Mouse (Mus musculus) kidney, embryonic 16.5 days (tissue): ENCODE measurements around the gene Rsph3b. TPM values are rescaled to one million over a fixed set of nuclear protein-coding genes. Genes with fewer than 3 reads are reported as not detected.
"Not testable (repeated sequence)": the region's sequence is repeated elsewhere in the genome, so short reads cannot be mapped to it uniquely, and the experiment has no call there.

ENCODE experiments used
- ATAC-seq: fragments of 200-750 bp; cut with Nextera tagmentation; 2 replicates; pipeline ENCODE4 v1.8.0; 2017; ENCODE audit warnings: moderate TSS enrichment; ENCODE audit not compliant: low FRiP score, low TSS enrichment
- H3K27ac ChIP-seq: fragments of 300-500 bp; sonication (generic); 2 replicates; pipeline ENCODE4 v1.5.1; 2014; ENCODE audit warnings: low read length
- H3K27me3 ChIP-seq: fragments of 300-500 bp; sonication (generic); 2 replicates; pipeline ENCODE4 v1.6.1; 2014; ENCODE audit warnings: low read length, control low read depth, mixed read lengths; ENCODE audit not compliant: insufficient read depth
- H3K36me3 ChIP-seq: fragments of 300-500 bp; sonication (generic); 2 replicates; pipeline ENCODE4 v1.6.1; 2014; ENCODE audit warnings: low read length, control low read depth, mixed read lengths; ENCODE audit not compliant: insufficient read depth
- H3K4me1 ChIP-seq: fragments of 300-500 bp; sonication (generic); 2 replicates; pipeline ENCODE4 v1.6.1; 2014; ENCODE audit warnings: low read length, control low read depth, mixed read lengths; ENCODE audit not compliant: insufficient read depth
- H3K4me2 ChIP-seq: fragments of 300-500 bp; sonication (generic); replicated peaks from 2 replicates; pipeline ENCODE4 v1.6.1; 2014; ENCODE audit warnings: low read depth, low read length
- H3K4me3 ChIP-seq: fragments of 300-500 bp; sonication (generic); 2 replicates; pipeline ENCODE4 v1.5.1; 2014; ENCODE audit warnings: mild to moderate bottlenecking, low read length
- H3K9ac ChIP-seq: fragments of 300-500 bp; sonication (generic); replicated peaks from 2 replicates; pipeline ENCODE4 v1.6.1; 2014; ENCODE audit warnings: low read length
- H3K9me3 ChIP-seq: fragments of 300-500 bp; sonication (generic); 2 replicates; pipeline ENCODE4 v1.6.1; 2016; ENCODE audit warnings: low read length, control low read depth
- WGBS: fragments of 180-500 bp; shearing (Covaris S2); extraction: QIAGEN DNeasy Blood & Tissue Kit; methylation state at CpG from one replicate; pipeline ENCODE4 v1.1.7; 2014; 5-methylcytosine and 5-hydroxymethylcytosine counted together
- polyA plus RNA-seq: library from polyadenylated mRNA; unstranded; fragments of >200 nt; fragmentation: Nextera tagmentation; extraction: Ambion mirVana; gene quantifications from 2 replicates; pipeline ENCODE4 v1.2.1, GENCODE M21; 2015

The Rsph3b gene
- polyA plus RNA-seq, 1 experiment from 2014 or later: 60.4 TPM

GRCm38 (mm10) chr17:6972836-6973396 is 24.4 kb upstream of the Rsph3b start:
- H3K4me2 ChIP-seq, H3K4me3 ChIP-seq, H3K27me3 ChIP-seq, H3K9me3 ChIP-seq, H3K4me1 ChIP-seq, H3K9ac ChIP-seq, H3K27ac ChIP-seq, H3K36me3 ChIP-seq, ATAC-seq: not testable (repeated sequence)
- 60% methylated on average over 4 of the region's 4 CpGs for WGBS

DNA sequence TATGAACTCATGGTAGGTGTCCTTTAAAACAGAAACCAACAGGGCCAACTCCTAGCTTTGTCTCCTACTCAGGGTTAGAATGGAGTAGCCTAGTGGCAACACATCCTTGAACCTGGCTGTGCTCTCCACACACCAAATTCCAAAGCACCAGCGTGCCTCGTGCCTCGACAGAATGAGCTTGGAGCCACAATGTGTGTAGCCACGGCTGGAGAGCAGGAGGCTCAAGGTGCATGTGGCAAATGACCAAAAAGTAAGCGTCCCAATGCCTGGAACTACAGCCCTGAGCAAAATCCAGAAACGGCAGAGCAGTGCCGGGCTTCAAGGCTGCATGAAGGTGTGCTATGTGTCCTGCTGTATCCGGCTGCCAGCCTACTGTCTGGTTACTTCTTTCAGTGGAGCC is 22.8 kb upstream of the Rsph3b start:
- H3K36me3 ChIP-seq, H3K9ac ChIP-seq, H3K27ac ChIP-seq, ATAC-seq, H3K9me3 ChIP-seq, H3K4me3 ChIP-seq, H3K27me3 ChIP-seq, H3K4me2 ChIP-seq, H3K4me1 ChIP-seq: not testable (repeated sequence)
- WGBS: 75% methylated on average over 8 of the region's 8 CpGs

GRCm38 (mm10) chr17:6970334-6970733 is 21.9 kb upstream of the Rsph3b start, which contains the start of gene Rnaset2b:
TSS of gene Rnaset2b (plus strand) at chr17:6970634.
- not testable (repeated sequence) for H3K36me3 ChIP-seq, H3K4me3 ChIP-seq, H3K9me3 ChIP-seq, H3K9ac ChIP-seq, H3K4me2 ChIP-seq, H3K27me3 ChIP-seq, H3K4me1 ChIP-seq, H3K27ac ChIP-seq
- peak; percentile 44 for ATAC-seq
- WGBS: no CpG with 5 or more reads among the region's 8 CpGs

DNA sequence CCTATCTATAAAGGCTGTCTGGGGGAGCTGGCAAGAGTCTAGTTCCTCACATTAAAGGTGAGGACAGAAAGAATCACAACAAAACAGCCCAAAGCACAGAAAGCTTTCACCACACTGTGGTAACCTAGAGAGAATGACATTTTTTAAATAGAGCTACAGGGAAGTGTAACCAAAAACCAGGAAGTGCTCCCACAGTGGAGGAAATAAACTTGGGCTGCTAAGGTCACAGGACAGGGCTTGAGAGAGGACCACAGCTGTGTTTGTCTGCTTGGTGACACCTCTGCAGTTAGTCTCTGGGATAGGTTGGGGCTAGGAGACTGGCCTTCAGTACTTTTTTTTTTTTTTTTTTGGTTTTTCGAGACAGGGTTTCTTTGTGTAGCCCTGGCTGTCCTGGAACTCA is 19.2 kb upstream of the Rsph3b start:
- no CpG with 5 or more reads among the region's 1 CpGs for WGBS
- ATAC-seq, H3K4me2 ChIP-seq: not testable (repeated sequence)

DNA sequence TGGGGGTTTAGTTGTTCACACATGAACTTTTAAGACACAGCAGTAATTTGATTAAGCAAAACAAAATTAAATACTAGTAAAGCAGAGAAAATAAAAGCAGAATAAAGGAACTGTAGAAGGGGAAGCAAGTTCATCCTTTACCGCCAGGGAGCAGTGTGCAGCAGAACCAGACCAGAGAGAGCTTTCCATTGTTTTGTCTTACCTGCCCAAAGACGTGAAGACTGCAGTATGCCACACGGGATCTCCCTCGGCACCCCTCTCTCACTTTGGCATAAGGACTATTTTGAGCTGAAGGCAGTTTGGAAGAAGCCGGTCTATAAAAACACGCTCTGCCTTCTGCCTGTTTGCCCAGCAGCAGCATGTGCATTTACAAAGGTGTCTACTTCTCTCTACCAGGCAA is 16.9 kb upstream of the Rsph3b start:
- not testable (repeated sequence) for H3K9me3 ChIP-seq, H3K4me2 ChIP-seq, H3K4me1 ChIP-seq, ATAC-seq, H3K27me3 ChIP-seq, H3K36me3 ChIP-seq, H3K9ac ChIP-seq, H3K27ac ChIP-seq, H3K4me3 ChIP-seq
- WGBS: 6% methylated on average over 6 of the region's 6 CpGs

More for the DNA sequence above, 19.2 kb upstream of the Rsph3b start:
- not testable (repeated sequence) for H3K4me3 ChIP-seq, H3K27ac ChIP-seq, H3K4me1 ChIP-seq, H3K9me3 ChIP-seq, H3K9ac ChIP-seq, H3K27me3 ChIP-seq, H3K36me3 ChIP-seq

- not testable (repeated sequence) for H3K4me3 ChIP-seq, ATAC-seq, H3K4me1 ChIP-seq, H3K9ac ChIP-seq, H3K27me3 ChIP-seq, H3K27ac ChIP-seq, H3K4me2 ChIP-seq, H3K9me3 ChIP-seq, H3K36me3 ChIP-seq
- WGBS: 59% methylated on average over 4 of the region's 4 CpGs
These were observed 14.5 kb upstream of the Rsph3b start for GRCm38 (mm10) chr17:6962936-6963335.

DNA sequence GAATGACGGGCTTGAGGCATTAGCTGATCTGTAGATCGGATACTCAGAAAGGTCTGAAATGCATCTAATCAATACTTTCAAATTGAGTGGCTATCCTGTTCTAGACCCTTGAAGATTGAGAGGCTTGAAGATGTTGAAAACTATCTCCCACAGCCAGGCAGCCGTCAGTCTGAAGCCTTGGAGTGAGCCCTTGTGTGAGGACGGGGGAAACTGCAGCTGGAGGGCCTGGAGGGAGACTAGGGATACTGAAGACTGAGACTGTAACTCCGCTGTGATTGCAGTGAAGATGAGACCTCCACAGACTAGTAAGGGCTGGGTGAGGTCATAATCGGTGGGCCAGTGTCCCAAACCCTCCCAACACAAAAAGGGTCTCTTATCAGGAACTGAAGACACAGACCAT is 13.9 kb upstream of the Rsph3b start:
- 62% methylated on average over 3 of the region's 6 CpGs for WGBS
- H3K27ac ChIP-seq, H3K4me2 ChIP-seq, ATAC-seq, H3K4me3 ChIP-seq, H3K4me1 ChIP-seq, H3K36me3 ChIP-seq, H3K27me3 ChIP-seq, H3K9ac ChIP-seq, H3K9me3 ChIP-seq: not testable (repeated sequence)

DNA sequence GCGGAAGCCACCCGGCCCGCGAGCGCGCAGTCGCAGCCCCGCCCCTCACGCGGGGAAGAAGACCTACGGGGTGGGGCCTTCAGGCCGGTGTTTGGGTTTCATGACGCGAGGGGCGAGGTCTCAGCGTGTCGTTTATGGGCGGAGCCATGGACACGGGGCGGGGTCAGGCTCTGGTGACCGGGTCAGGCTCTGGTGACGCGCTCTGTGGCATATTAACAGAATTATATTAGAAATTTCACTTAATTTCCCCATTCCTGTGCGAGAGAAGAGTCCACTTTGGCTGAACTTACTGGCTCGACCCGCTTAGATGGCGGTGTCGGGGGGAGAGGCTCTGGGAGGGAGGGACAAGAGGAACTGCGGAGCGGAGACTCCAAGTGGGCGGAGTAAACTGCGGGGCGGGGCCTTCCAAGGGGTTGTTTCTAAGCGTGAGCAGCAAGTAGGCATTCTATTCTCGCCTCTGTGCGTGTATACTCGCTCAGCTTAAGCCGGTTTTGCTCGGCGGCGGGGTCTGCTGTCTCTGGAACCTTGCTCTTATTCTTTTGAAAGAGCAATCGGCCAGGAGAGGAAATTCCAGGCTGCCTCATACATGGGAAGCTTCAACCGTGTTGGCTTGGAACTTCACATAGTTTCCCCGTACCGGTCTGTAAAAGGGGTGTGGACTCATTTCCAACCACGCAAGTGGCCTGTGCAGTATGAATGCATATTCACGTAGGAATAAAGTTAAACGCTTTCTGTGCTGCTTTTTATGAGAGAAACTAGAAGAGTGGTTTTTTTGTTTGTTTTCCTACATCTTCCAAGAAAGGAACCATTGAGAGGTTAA is 12.9 kb upstream of the Rsph3b start:
- peak overlapping the region; percentile 38 for H3K4me3 ChIP-seq
- not testable (repeated sequence) for H3K9me3 ChIP-seq, H3K9ac ChIP-seq, H3K36me3 ChIP-seq, H3K4me1 ChIP-seq, H3K27me3 ChIP-seq
- peak overlapping the region; percentile 48 for H3K4me2 ChIP-seq
- H3K27ac ChIP-seq: peak overlapping the region; percentile 53; the same call in 1 of the 2 replicates
- ATAC-seq: peak; percentile 94
- WGBS: 1% methylated on average over 16 of the region's 48 CpGs

DNA sequence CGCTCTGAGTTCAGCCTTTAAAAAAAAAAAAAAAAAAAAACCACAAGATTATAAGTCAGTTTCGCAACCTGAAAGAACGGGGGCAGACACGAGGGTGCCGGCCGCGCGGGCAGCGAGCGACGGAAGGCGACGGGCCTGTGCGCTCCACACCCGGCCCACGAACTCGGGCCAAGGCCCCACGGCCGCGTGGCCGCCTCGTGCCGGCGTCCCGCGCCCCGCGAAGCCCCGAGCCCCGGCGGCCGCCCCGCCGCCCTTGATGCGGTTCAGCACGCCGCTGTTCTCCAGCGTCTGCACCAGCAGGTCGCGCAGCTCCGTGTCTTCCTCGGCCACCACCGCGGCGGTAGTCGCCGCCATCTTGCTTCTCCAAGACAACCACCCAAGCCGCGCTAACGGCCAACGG is 12.3 kb upstream of the Rsph3b start, which contains the start of gene Tagap1:
Gene Tagap1 (minus strand): TSS at position 381 of the 400 bp plus-strand sequence.
- H3K9ac ChIP-seq: peak within 1 kb of the TSS; percentile 65
- WGBS: 0% methylated on average over 39 of the region's 51 CpGs

DNA sequence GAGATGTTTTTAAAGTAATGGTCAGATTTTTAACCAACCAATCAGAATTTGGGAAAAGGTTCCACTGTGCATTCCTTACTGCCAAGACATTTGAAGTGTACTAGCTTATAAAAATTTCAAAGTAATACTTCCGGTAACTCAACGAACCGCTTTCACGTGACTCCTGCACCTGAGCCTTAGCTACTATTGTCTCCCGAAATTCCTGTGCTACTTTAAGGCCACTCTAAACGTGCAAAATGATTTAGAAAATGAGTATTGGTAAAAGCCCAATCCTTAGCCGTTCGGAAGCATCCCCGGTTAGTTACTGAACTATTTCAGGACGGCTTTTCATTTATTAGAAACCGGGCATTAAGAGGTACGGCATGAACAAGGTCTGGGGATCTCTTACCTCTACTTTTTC is 11.9 kb upstream of the Rsph3b start:
- H3K4me3 ChIP-seq: peak overlapping the region; percentile 52
- peak overlapping the region; percentile 45 for H3K4me2 ChIP-seq
- H3K4me1 ChIP-seq, H3K9me3 ChIP-seq, H3K27me3 ChIP-seq, H3K36me3 ChIP-seq, H3K27ac ChIP-seq, ATAC-seq: not testable (repeated sequence)
- WGBS: 0% methylated on average over 11 of the region's 12 CpGs
- H3K9ac ChIP-seq: peak overlapping the region; percentile 65; the same call in 1 of the 2 replicates

More for the DNA sequence above, 12.3 kb upstream of the Rsph3b start, which contains the start of gene Tagap1:
- not testable (repeated sequence) for H3K27me3 ChIP-seq, H3K36me3 ChIP-seq, H3K9me3 ChIP-seq, H3K4me1 ChIP-seq, ATAC-seq
- peak within 1 kb of the TSS; percentile 61; the same call in 1 of the 2 replicates for H3K27ac ChIP-seq
- H3K4me3 ChIP-seq: peak within 1 kb of the TSS; percentile 52
- peak within 1 kb of the TSS; percentile 48 for H3K4me2 ChIP-seq
